Mouse (Mus musculus) colon, adult 2 months (tissue): Measurements from ENCODE around the gene Ccdc130. TPM values are rescaled to one million over a fixed set of nuclear protein-coding genes. Genes with fewer than 3 reads are reported as not detected.

Experiments
- polyA plus RNA-seq: library from polyadenylated mRNA; depleted of rRNA; stranded (reverse); fragments of >200 nt; gene quantifications from 2 replicates; pipeline ENCODE4 v1.2.3, GENCODE M21; 2012; rRNA removed

Ccdc130 gene
- polyA plus RNA-seq = 22.7 and 47.4 TPM in 2 replicates

DNA sequence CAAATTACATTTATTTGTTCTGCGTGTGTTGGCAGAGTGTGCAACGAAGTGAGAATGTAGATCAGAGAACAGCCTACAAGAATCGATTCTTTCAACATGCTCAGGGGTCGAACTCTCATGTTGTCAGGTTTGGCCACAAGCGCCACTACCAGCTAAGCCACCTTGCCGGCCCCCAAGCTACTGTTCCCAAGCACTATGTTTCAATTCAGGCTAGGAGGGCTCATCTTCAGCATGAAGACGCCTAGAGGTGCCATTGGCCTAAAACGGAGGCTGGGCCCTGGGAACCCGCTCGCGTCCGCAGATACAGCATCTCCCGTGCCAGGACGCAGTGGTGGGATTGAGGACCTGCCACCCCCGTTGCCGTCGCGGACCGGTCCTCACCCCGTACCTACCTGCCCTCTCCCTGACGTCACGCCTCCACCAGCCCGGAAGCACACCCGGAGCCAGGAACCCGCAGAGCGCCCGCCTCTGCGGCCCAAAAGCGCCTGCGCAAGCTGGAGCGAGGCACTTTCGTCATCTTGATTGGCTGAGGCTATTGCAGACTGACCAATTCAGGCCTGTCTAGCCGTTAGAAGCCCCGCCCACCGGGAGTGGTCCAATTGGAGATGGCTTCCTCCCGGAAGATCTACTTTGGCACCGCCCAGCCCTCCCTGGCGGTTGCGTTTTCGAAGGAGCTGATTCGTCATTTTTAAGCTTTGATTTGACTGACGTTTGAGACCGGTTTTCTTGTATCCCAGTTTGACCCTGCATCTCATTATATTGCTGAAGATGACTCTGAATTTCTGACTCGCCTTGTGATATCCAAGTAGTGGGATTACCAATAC lies at the start of gene Ccdc130:
Ccdc130 (minus strand) TSS at position 431 of the 824 bp plus-strand sequence.

DNA sequence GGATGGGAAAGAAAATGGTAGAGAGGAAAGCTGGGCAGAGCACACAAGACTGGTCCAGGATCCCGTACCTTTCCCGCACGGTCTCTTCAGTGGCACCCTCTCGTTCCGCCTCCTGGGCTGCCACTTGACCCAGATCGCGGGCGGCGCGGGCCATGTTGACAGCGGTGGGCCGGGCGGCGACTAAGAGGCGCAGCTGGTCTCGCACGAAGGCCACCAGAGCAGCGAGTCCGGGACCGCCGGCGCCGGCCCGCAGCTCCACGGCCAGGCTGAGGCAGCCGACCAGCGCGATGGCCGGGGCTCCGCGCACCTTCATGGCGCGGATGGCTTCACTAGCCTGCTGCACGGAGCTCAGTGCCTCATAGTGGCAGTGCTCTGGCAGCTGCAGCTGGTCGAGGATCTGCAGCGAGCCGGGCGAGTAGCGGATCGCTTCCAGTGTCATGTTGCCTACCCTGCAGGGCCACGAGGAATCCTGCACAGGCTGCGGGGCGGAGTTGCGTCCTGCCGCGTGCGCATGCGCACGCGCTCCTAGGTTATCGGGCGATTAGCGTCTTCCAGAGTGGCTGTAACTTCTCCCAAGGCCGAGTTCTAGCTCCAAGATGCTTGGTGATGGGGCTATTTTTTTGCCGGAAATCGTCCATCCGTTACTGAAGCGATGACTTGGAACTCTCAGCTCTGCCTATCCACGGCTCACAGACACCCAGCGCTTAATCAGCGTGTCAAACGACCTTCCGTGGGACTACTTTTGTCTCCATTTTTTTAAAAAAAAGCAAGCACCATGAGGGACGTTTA lies 13.2 kb downstream of the Ccdc130 start, which contains the start of gene Mri1:
Mri1 (minus strand) TSS at position 505 of the 789 bp plus-strand sequence.

DNA sequence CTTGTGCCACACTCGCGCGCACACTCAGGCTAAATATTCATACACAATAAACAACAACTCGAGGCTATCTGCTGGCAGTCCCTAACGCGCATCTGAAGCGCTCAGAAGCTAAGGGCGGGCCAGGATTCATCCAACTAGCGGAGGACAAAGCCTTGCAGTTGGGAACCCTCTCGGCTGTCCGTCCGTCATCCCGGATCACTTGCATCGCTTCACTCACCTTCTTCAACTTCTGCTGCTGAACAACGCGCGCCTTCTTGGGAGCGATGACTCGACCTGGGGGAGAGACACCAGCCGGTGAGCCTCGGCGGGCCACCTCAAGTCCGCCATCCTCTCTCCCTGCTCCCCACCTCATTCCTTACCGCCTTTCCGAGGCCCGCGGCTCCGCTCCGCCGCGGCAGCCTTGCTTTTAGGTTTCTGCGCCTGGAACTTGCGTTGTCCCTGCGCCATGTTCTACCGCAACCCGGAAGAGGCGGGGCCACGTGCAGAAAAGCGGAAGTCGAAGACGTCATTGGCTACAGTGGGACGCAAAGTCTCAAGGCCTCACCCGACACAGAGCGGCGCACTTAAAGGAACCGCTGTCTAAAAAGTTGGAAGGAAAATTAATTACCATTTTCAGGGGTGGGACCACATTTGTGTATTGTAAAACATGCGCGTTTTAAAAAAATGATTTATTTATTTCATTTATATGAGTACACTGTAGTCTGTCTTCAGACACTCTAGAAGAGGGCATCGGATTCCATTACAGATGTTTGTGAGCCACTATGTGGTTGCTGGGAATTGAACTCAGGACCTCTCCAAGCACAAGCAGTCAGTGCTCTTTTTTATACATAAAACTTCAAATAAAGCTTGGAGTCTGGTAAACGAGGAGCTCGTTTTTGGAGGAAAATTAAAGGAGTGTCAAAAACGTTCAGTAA lies 20.7 kb downstream of the Ccdc130 start, which contains the start of gene D8Ertd738e:
D8Ertd738e (minus strand) TSS at position 463 of the 914 bp plus-strand sequence.

DNA sequence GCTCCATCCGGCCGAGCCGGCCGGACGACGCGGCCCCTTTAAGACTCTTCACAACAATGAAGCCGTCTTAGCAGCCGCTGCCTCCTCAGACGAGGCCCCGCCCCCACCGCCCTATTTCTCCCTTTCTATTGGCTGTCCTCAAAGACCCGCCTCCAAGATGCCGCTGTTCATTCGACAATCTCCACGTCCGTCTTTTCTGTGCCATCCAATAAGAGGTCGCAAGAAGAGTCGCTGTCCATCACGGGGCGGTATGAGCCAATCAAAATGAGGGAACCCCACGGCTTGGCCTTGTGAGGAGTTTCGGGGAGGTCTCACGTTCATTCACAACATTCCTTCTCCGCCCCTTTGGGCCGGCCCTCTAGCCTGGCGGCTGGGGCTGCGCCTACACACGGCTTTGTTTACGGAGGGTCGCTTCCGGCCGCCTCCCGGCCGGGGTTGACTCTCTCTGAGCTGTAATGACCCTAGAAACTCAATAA lies 33.1 kb downstream of the Ccdc130 start, which contains the start of gene Zswim4:
Zswim4 (minus strand) TSS at position 58 of the 476 bp plus-strand sequence.

Other genes with a start within 250 kb of the Ccdc130 start
- 0.09 TPM in 1 of 2 replicates, not detected in the other for gene Palm3, start 248.9 kb downstream of the Ccdc130 start, polyA plus RNA-seq
- 2.8 and 3.3 TPM in 2 replicates for gene Il27ra, start 227.8 kb downstream of the Ccdc130 start, polyA plus RNA-seq
- gene Rln3, start 225.4 kb downstream of the Ccdc130 start, polyA plus RNA-seq = 0.50 TPM in 1 of 2 replicates, not detected in the other
- 0.44 and 0.49 TPM in 2 replicates for gene Gm10643, start 205.2 kb downstream of the Ccdc130 start, polyA plus RNA-seq
- gene Rfx1, start 203.5 kb downstream of the Ccdc130 start, polyA plus RNA-seq = 36.9 and 44.9 TPM in 2 replicates
- gene Dcaf15, start 165.6 kb downstream of the Ccdc130 start, polyA plus RNA-seq = 69.0 and 79.6 TPM in 2 replicates
- 2.7 and 3.7 TPM in 2 replicates for gene Podnl1, start 144.4 kb downstream of the Ccdc130 start, polyA plus RNA-seq
- 52.7 and 53.1 TPM in 2 replicates for gene Cc2d1a, start 122.4 kb downstream of the Ccdc130 start, polyA plus RNA-seq
- gene 4930432K21Rik, start 122.4 kb downstream of the Ccdc130 start, polyA plus RNA-seq = 0.84 and 0.97 TPM in 2 replicates
- 0.19 and 0.41 TPM in 2 replicates for gene Nanos3, start 85.2 kb downstream of the Ccdc130 start, polyA plus RNA-seq
- 18.7 and 20.1 TPM in 2 replicates for gene Zswim4, start 33.3 kb downstream of the Ccdc130 start, polyA plus RNA-seq
- 94.9 and 130 TPM in 2 replicates for gene D8Ertd738e, start 20.7 kb downstream of the Ccdc130 start, polyA plus RNA-seq
- gene Mri1, start 13.1 kb downstream of the Ccdc130 start, polyA plus RNA-seq = 72.4 and 103 TPM in 2 replicates
- gene Cacna1a, start 118.1 kb upstream of the Ccdc130 start, polyA plus RNA-seq = 26.7 and 27.6 TPM in 2 replicates